Mouse (Mus musculus) bone marrow macrophage, adult 2 months (primary cell): ENCODE measurements around the gene Kdm2a.

Experiments used
- CTCF ChIP-seq: IDR thresholded peaks from 2 replicates; pipeline ENCODE4 v1.5.1; 2012; ENCODE audit warnings: low read depth, mild to moderate bottlenecking, low read length, moderate library complexity
- POLR2A ChIP-seq: IDR thresholded peaks from 2 replicates; pipeline ENCODE4 v1.6.1; 2012; ENCODE audit warnings: mild to moderate bottlenecking, low read depth, low read length, borderline replicate concordance

DNA sequence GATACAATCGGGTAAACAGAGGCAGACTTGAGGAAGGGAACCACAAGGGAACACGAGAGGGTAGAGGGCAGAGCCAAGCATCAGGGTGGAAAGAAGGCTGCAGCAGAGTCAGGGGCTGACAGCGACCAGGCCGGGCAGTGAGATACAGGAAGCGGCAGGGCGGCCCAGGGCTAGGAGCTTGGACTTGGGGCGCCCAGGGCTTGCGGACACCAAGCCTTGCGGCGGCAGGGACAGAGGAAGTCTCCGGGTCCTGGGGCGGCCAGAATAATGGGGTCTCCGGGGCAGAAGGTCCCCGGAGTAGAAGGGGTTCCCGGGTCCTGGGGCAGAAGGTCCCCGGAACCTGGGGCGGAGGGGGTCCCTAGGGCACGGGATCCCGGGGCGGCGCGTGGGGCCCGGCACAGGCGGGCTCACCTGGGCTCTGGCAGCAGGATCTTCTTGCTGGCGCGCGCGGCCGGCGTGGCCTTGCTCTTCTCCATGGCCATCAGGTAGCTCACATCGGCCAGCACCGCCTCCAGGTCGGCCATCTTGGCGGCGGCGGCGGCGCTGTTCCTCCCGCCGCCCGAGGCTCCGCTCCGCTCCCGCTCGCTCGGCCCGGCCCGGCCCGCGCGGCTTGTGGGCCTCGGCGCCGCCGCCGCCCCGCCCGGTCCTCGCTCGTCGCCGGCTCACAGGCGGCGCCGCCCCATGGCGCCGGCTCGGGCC lies 92.4 kb downstream of the Kdm2a start:
- TF ChIP-seq CTCF (no peak), POLR2A (no peak)
